Mouse (Mus musculus) cerebellum, adult 11-12 months (tissue): ENCODE results near the gene Olfr1105.

ENCODE experiments used
- DNase-seq: peaks from one replicate; pipeline ENCODE4 v3.0.0; 2022

Gene Olfr1105

DNA sequence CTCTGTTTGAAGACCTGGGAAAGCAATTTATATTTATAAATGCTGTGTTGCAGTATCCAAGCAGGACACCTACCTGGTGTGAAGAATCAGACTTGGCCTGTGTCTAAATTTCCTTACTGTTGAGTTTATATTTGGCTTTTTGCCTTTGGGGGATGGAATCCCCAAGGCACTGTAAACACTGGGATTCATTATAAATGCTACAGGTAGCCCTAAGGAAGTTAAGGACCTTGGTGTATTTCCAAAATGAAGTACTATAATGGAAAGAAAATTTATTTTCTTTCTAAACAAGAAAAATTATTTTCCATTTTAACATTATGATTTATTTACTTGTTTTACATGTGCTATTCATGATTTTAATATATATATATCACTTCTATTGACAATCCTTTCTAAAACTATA is at the start of gene Olfr1105:
Gene Olfr1105, minus strand, starts transcription at position 101 of the 400 bp plus-strand sequence.
- no peak for DNase-seq

- no peak for DNase-seq
Measured at GRCm38 (mm10) chr2:87075717-87076116, 39.4 kb upstream of the Olfr1105 start, which contains the start of gene Olfr1107. Gene Olfr1107 (minus strand): TSS chr2:87075817.

- DNase-seq = no peak
Measured at GRCm38 (mm10) chr2:87052173-87052572, 15.8 kb upstream of the Olfr1105 start, which contains the start of gene Olfr1106. Gene Olfr1106 (minus strand): TSS chr2:87052273.

DNA sequence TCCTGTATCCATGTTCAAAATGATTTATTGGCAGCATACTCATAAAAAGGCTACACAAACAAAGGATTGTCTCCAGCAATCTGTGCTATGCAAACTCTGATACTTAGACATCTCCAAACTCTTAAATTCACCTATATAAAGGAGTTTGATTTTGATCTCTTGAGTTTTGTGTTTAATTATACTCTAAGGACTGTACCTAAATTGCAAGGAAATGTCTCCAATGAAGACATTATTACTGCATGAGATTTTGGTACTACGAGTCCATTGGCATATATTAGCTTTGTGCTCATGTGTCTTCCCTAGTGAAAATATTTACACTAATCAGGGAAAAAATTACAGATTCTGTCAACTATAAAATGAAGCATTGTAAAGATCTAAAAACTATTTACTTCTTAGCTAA is 9.4 kb downstream of the Olfr1105 start, which contains the start of gene Olfr1104:
Gene Olfr1104, minus strand, starts transcription at position 101 of the 400 bp plus-strand sequence.
- DNase-seq = no peak

GRCm38 (mm10) chr2:86998098-86998497 is 38.2 kb downstream of the Olfr1105 start, which contains the start of gene Olfr1102:
Gene Olfr1102 (plus strand): TSS chr2:86998398.
- DNase-seq = no peak

- no peak for DNase-seq
Measured at GRCm38 (mm10) chr2:86991121-86991520, 45.2 kb downstream of the Olfr1105 start, which contains the start of gene Olfr1101. Gene Olfr1101 (minus strand): TSS chr2:86991221.
